ENCODE assay signal across 25 mouse cellular contexts in genomic region chr6:145776241-145776640, GRCm38 (mm10). TPM values are rescaled to one million over a fixed set of nuclear protein-coding genes. Genes with fewer than 3 reads are reported as not detected.
"Had no signal": no experiment of that assay in that cellular context is flagged by ENCODE, and none has a peak within 500 bp of the region (broad histone marks: within the 10 kb centered on the region; RNA-seq: fewer than 3 reads in every experiment).

No protein-coding gene starts in this region.

- H3K27ac ChIP-seq: embryonic facial prominence, embryonic 10.5 days; embryonic facial prominence, embryonic 12.5 days; embryonic facial prominence, embryonic 13.5 days; embryonic facial prominence, embryonic 15.5 days; forebrain, embryonic 10.5 days; forebrain, embryonic 12.5 days; forebrain, embryonic 13.5 days; forebrain, embryonic 15.5 days; gastrocnemius, adult 2 months; heart, adult 2 months had no signal

- H3K36me3 ChIP-seq: embryonic facial prominence, embryonic 10.5 days; embryonic facial prominence, embryonic 12.5 days; embryonic facial prominence, embryonic 13.5 days; embryonic facial prominence, embryonic 15.5 days; forebrain, embryonic 10.5 days; forebrain, embryonic 12.5 days; forebrain, embryonic 15.5 days had no signal

- H3K4me3 ChIP-seq: embryonic facial prominence, embryonic 10.5 days; embryonic facial prominence, embryonic 12.5 days; embryonic facial prominence, embryonic 13.5 days; embryonic facial prominence, embryonic 15.5 days; erythroblast, embryonic 14.5 days; forebrain, embryonic 10.5 days; forebrain, embryonic 12.5 days; forebrain, embryonic 13.5 days; forebrain, embryonic 15.5 days; gastrocnemius, adult 2 months; heart, adult 2 months had no signal

- DNase-seq: cerebellum, adult 2 months; cerebellum, adult 8-10 months; cerebellum, adult 9-10 months; cerebellum, adult 9-11 months; cerebellum, postnatal 10 days; cerebellum, postnatal 14 days; cerebellum, postnatal 25 days; cerebellum, postnatal 36 days; embryo, embryonic 11 days; forebrain, postnatal 0 days; gastrocnemius, adult 2 months; gastrocnemius, postnatal 10 days; gastrocnemius, postnatal 14 days; gastrocnemius, postnatal 25 days; gastrocnemius, postnatal 36 days; heart, adult 2 months had no signal

- H3K27me3 ChIP-seq: embryonic facial prominence, embryonic 12.5 days; embryonic facial prominence, embryonic 13.5 days; embryonic facial prominence, embryonic 15.5 days; forebrain, embryonic 12.5 days; forebrain, embryonic 13.5 days; forebrain, embryonic 15.5 days had no signal

RNA-seq across cellular contexts. Expression of gene Rassf8, which starts 29.7 kb away (rescaled TPM):
- polyA plus RNA-seq: erythroblast, embryonic 14.5 days had no signal
